Mouse (Mus musculus): ENCODE data around the gene Smok3a. TPM values are rescaled to one million over a fixed set of nuclear protein-coding genes. Genes with fewer than 3 reads are reported as not detected.

Smok3a gene
- polyA plus RNA-seq, 1 experiment = not detected

DNA sequence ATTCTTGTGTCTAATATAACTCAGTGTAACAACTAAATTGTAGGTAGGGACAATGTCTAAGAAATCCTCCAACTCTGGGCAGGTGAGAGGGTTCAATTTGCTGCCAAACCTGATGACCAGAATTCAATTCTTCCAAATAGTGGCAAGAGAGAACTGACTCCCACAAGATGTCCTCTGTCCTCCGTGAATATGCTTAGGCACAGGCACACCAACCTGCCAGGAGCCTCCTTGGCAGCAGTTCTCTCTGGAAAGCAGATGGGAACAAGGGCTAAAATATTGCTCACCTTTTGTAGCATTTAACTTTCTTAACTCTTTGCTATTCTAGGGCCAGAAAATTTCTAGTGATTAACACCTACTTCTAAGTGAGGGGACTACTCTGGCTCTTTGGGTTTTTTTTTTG lies 43.8 kb upstream of the Smok3a start:
- H3ac ChIP-seq (ENCODE audit: control insufficient read depth, insufficient read length) = no peak overlapping the region
- H3K27me3 ChIP-seq (ENCODE audit: control insufficient read depth, insufficient read depth, insufficient read length) = no peaks in the 10 kb centered on the region
- no peaks in the 10 kb centered on the region for H3K79me2 ChIP-seq (ENCODE audit: control insufficient read depth, insufficient read depth)
- H3K4me2 ChIP-seq (ENCODE audit: low read depth) = no peak overlapping the region
- no peaks in the 10 kb centered on the region for H3K36me3 ChIP-seq (ENCODE audit: control insufficient read depth, insufficient read depth)
- H3K4me3 ChIP-seq = no peak overlapping the region
- TF ChIP-seq SRF (IDR thresholded peaks at IDR 0.05; ENCODE audit: control insufficient read depth, insufficient read length, low read depth) = no peak
- no peak for TF ChIP-seq E2F4 (IDR thresholded peaks at IDR 0.05; ENCODE audit: insufficient read depth)
- no peak for TF ChIP-seq CEBPB (IDR thresholded peaks at IDR 0.05; ENCODE audit: insufficient read depth, poor library complexity, severe bottlenecking)
- TF ChIP-seq MYOD1 (IDR thresholded peaks at IDR 0.05; ENCODE audit: control insufficient read depth in 1 of 3, insufficient read length in 2 of 3, low read depth in 2 of 3) = no peak
- TF ChIP-seq POLR2AphosphoS2 (IDR thresholded peaks at IDR 0.05; ENCODE audit: insufficient read length, low read depth) = no peak
- no peak for TF ChIP-seq USF1 (IDR thresholded peaks at IDR 0.05; ENCODE audit: low read depth)
- no peak for TF ChIP-seq MAX (IDR thresholded peaks at IDR 0.05; ENCODE audit: low read depth)
- TF ChIP-seq POLR2A (IDR thresholded peaks at IDR 0.05; ENCODE audit: insufficient read length, low read depth) = no peak
- TF ChIP-seq REST (IDR thresholded peaks at IDR 0.05; ENCODE audit: insufficient read depth, insufficient read length) = no peak
- no peak for TF ChIP-seq MYOG (IDR thresholded peaks at IDR 0.05; ENCODE audit: control insufficient read depth in 1 of 3, insufficient read depth in 1 of 3, insufficient read length in 2 of 3, low read depth in 2 of 3)
- no peak for TF ChIP-seq TCF3 (IDR thresholded peaks at IDR 0.05; ENCODE audit: insufficient read length, low read depth)
- no peak for TF ChIP-seq TCF12 (IDR thresholded peaks at IDR 0.05; ENCODE audit: insufficient read depth, poor library complexity, severe bottlenecking)

DNA sequence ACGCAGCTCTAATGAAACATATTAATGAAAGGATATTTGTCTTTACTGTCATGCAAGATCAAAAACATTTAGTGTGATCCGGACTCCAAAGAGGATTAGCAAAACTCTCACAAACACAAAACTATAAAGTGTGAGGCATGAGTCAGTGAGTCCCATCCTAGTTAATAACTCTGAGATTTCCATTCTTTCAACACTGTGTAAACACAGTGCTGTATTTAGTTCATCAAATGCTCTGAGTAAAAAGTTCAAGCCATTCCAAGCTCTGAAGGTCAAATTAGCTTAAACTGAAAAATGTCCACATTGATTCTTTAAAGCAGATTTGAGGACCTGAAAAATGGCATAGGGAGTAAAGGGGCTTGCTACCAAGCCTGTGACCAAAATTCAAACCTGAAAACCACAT lies 42.0 kb upstream of the Smok3a start:
- TF ChIP-seq TCF12 (IDR thresholded peaks at IDR 0.05; ENCODE audit: insufficient read depth, poor library complexity, severe bottlenecking) = no peak
- no peak for TF ChIP-seq POLR2A (IDR thresholded peaks at IDR 0.05; ENCODE audit: insufficient read length, low read depth)
- TF ChIP-seq MYOD1 (IDR thresholded peaks at IDR 0.05; ENCODE audit: control insufficient read depth in 1 of 3, insufficient read length in 2 of 3, low read depth in 2 of 3) = no peak
- TF ChIP-seq SRF (IDR thresholded peaks at IDR 0.05; ENCODE audit: control insufficient read depth, insufficient read length, low read depth) = no peak
- no peak for TF ChIP-seq MAX (IDR thresholded peaks at IDR 0.05; ENCODE audit: low read depth)
- no peak for TF ChIP-seq CEBPB (IDR thresholded peaks at IDR 0.05; ENCODE audit: insufficient read depth, poor library complexity, severe bottlenecking)
- no peak for TF ChIP-seq MYOG (IDR thresholded peaks at IDR 0.05; ENCODE audit: control insufficient read depth in 1 of 3, insufficient read depth in 1 of 3, insufficient read length in 2 of 3, low read depth in 2 of 3)
- no peak for TF ChIP-seq POLR2AphosphoS2 (IDR thresholded peaks at IDR 0.05; ENCODE audit: insufficient read length, low read depth)
- TF ChIP-seq USF1 (IDR thresholded peaks at IDR 0.05; ENCODE audit: low read depth) = no peak
- TF ChIP-seq REST (IDR thresholded peaks at IDR 0.05; ENCODE audit: insufficient read depth, insufficient read length) = no peak
- TF ChIP-seq TCF3 (IDR thresholded peaks at IDR 0.05; ENCODE audit: insufficient read length, low read depth) = no peak
- TF ChIP-seq E2F4 (IDR thresholded peaks at IDR 0.05; ENCODE audit: insufficient read depth) = no peak

DNA sequence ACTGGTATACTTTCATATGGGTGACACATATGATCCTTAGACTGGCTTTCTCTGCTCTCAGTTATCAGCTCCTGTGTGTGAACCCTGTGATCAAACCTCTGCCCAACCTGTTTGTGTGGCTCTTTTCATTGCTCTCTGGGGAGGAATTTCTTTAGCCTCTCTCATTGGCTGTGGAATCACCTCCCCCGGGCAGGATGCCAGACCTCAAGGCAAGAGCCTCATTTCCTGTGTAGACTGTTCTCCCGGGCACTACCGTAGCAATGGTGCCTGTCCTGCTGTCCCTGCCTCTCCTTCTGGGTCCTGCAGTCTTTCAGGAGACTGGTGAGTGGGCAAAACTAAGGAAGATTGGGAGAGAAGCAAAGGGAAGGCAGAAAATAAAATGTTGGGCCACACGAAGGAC lies 39.8 kb upstream of the Smok3a start, which contains the start of gene Azgp1:
Azgp1 (plus strand) TSS at position 221 of the 400 bp plus-strand sequence.
- Histone ChIP-seq H3K4me3 (no peak within 1 kb of the TSS), H3K4me2 (ENCODE audit: low read depth) (no peak within 1 kb of the TSS), H3K27me3 (ENCODE audit: control insufficient read depth, insufficient read depth, insufficient read length) (no peaks in the 10 kb centered on the region), H3K79me2 (ENCODE audit: control insufficient read depth, insufficient read depth) (no peaks in the 10 kb centered on the region), H3ac (ENCODE audit: control insufficient read depth, insufficient read length) (no peak within 1 kb of the TSS), H3K36me3 (ENCODE audit: control insufficient read depth, insufficient read depth) (no peaks in the 10 kb centered on the region)
- TF ChIP-seq POLR2AphosphoS2 (IDR thresholded peaks at IDR 0.05; ENCODE audit: insufficient read length, low read depth) (no peak), E2F4 (IDR thresholded peaks at IDR 0.05; ENCODE audit: insufficient read depth) (no peak), POLR2A (IDR thresholded peaks at IDR 0.05; ENCODE audit: insufficient read length, low read depth) (no peak), MYOG (IDR thresholded peaks at IDR 0.05; ENCODE audit: control insufficient read depth in 1 of 3, insufficient read depth in 1 of 3, insufficient read length in 2 of 3, low read depth in 2 of 3) (no peak), CEBPB (IDR thresholded peaks at IDR 0.05; ENCODE audit: insufficient read depth, poor library complexity, severe bottlenecking) (no peak), MAX (IDR thresholded peaks at IDR 0.05; ENCODE audit: low read depth) (no peak), TCF3 (IDR thresholded peaks at IDR 0.05; ENCODE audit: insufficient read length, low read depth) (no peak), MYOD1 (IDR thresholded peaks at IDR 0.05; ENCODE audit: control insufficient read depth in 1 of 3, insufficient read length in 2 of 3, low read depth in 2 of 3) (no peak), REST (IDR thresholded peaks at IDR 0.05; ENCODE audit: insufficient read depth, insufficient read length) (no peak), SRF (IDR thresholded peaks at IDR 0.05; ENCODE audit: control insufficient read depth, insufficient read length, low read depth) (no peak), TCF12 (IDR thresholded peaks at IDR 0.05; ENCODE audit: insufficient read depth, poor library complexity, severe bottlenecking) (no peak), USF1 (IDR thresholded peaks at IDR 0.05; ENCODE audit: low read depth) (no peak)

More for the DNA sequence above, 42.0 kb upstream of the Smok3a start:
- no peaks in the 10 kb centered on the region for H3K36me3 ChIP-seq (ENCODE audit: control insufficient read depth, insufficient read depth)
- no peak overlapping the region for H3K4me3 ChIP-seq
- no peak overlapping the region for H3K4me2 ChIP-seq (ENCODE audit: low read depth)
- no peak overlapping the region for H3ac ChIP-seq (ENCODE audit: control insufficient read depth, insufficient read length)
- no peaks in the 10 kb centered on the region for H3K79me2 ChIP-seq (ENCODE audit: control insufficient read depth, insufficient read depth)
- H3K27me3 ChIP-seq (ENCODE audit: control insufficient read depth, insufficient read depth, insufficient read length) = no peaks in the 10 kb centered on the region

DNA sequence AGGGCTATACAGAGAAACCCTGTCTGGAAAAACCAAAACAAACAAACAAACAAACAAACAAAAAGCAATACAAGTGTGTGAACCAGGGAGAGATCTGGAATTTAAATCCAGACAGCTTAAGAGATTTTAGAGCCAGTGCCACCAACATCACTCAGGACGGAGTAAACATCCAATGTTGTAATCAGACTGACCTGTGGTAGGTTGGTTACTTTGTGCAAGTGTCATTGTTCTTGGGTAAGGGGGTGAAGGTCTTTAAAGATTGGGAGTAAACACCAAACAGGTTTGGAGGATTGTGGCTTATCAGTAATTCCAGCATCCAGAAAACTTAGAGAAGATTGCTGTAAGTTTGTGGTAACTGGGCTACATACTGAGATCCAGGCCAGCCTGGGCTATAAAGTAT lies 34.7 kb upstream of the Smok3a start:
- no peak overlapping the region for H3K4me3 ChIP-seq
- no peak for TF ChIP-seq MAX (IDR thresholded peaks at IDR 0.05; ENCODE audit: low read depth)
- no peak for TF ChIP-seq MYOG (IDR thresholded peaks at IDR 0.05; ENCODE audit: control insufficient read depth in 1 of 3, insufficient read depth in 1 of 3, insufficient read length in 2 of 3, low read depth in 2 of 3)
- no peak for TF ChIP-seq POLR2AphosphoS2 (IDR thresholded peaks at IDR 0.05; ENCODE audit: insufficient read length, low read depth)
- no peak for TF ChIP-seq CEBPB (IDR thresholded peaks at IDR 0.05; ENCODE audit: insufficient read depth, poor library complexity, severe bottlenecking)
- TF ChIP-seq MYOD1 (IDR thresholded peaks at IDR 0.05; ENCODE audit: control insufficient read depth in 1 of 3, insufficient read length in 2 of 3, low read depth in 2 of 3) = no peak
- TF ChIP-seq E2F4 (IDR thresholded peaks at IDR 0.05; ENCODE audit: insufficient read depth) = no peak
- no peak for TF ChIP-seq USF1 (IDR thresholded peaks at IDR 0.05; ENCODE audit: low read depth)
- TF ChIP-seq TCF3 (IDR thresholded peaks at IDR 0.05; ENCODE audit: insufficient read length, low read depth) = no peak
- TF ChIP-seq SRF (IDR thresholded peaks at IDR 0.05; ENCODE audit: control insufficient read depth, insufficient read length, low read depth) = no peak
- no peak overlapping the region for H3ac ChIP-seq (ENCODE audit: control insufficient read depth, insufficient read length)
- H3K79me2 ChIP-seq (ENCODE audit: control insufficient read depth, insufficient read depth) = no peaks in the 10 kb centered on the region
- H3K27me3 ChIP-seq (ENCODE audit: control insufficient read depth, insufficient read depth, insufficient read length) = no peaks in the 10 kb centered on the region
- no peak overlapping the region for H3K4me2 ChIP-seq (ENCODE audit: low read depth)
- no peaks in the 10 kb centered on the region for H3K36me3 ChIP-seq (ENCODE audit: control insufficient read depth, insufficient read depth)

Data from myocyte (in vitro differentiated cells).